Mouse (Mus musculus) limb, embryonic 13.5 days (tissue): Measurements from ENCODE around the gene Kctd14. TPM values are rescaled to one million over a fixed set of nuclear protein-coding genes. Genes with fewer than 3 reads are reported as not detected.
"Not testable (repeated sequence)": the region's sequence is repeated elsewhere in the genome, so short reads cannot be mapped to it uniquely, and the experiment has no call there.

Experiments used
- ATAC-seq: fragments of 200-750 bp; cut with Nextera tagmentation; 2 replicates; pipeline ENCODE4 v1.8.0; 2017; ENCODE audit warnings: low read depth, moderate number of reproducible peaks, moderate TSS enrichment; ENCODE audit not compliant: low FRiP score
- H3K27ac ChIP-seq: fragments of 300-500 bp; sonication (generic); 2 replicates; pipeline ENCODE4 v1.5.1; 2015; ENCODE audit warnings: inconsistent platforms, mild to moderate bottlenecking, moderate library complexity
- H3K27me3 ChIP-seq: fragments of 300-500 bp; sonication (generic); 2 replicates; pipeline ENCODE4 v1.6.1; 2015; ENCODE audit warnings: mild to moderate bottlenecking, inconsistent platforms
- H3K36me3 ChIP-seq: fragments of 300-500 bp; sonication (generic); 2 replicates; pipeline ENCODE4 v1.6.1; 2015; ENCODE audit warnings: inconsistent platforms, mild to moderate bottlenecking, moderate library complexity
- H3K4me1 ChIP-seq: fragments of 300-500 bp; sonication (generic); 2 replicates; pipeline ENCODE4 v1.6.1; 2015; ENCODE audit warnings: inconsistent platforms
- H3K4me2 ChIP-seq: fragments of 300-500 bp; sonication (generic); replicated peaks from 2 replicates; pipeline ENCODE4 v1.6.1; 2015; ENCODE audit warnings: inconsistent platforms, mild to moderate bottlenecking, moderate library complexity
- H3K4me3 ChIP-seq: fragments of 300-500 bp; sonication (generic); 2 replicates; pipeline ENCODE4 v1.5.1; 2015; ENCODE audit warnings: moderate library complexity, mild to moderate bottlenecking, inconsistent platforms
- H3K9ac ChIP-seq: fragments of 300-500 bp; sonication (generic); 2 replicates; pipeline ENCODE4 v1.6.1; 2015; ENCODE audit warnings: mild to moderate bottlenecking, inconsistent platforms
- H3K9me3 ChIP-seq: fragments of 300-500 bp; sonication (generic); 2 replicates; pipeline ENCODE4 v1.6.1; 2016; ENCODE audit warnings: inconsistent platforms
- WGBS: fragments of 180-500 bp; shearing (Covaris S2); methylation state at CpG from one replicate; pipeline ENCODE4 v1.1.7; 2015; 5-methylcytosine and 5-hydroxymethylcytosine counted together
- polyA plus RNA-seq: library from polyadenylated mRNA; unstranded; fragments of >200 nt; fragmentation: Nextera tagmentation; extraction: Ambion mirVana; gene quantifications from 2 replicates; pipeline ENCODE4 v1.2.1, GENCODE M21; 2015

The Kctd14 gene
- polyA plus RNA-seq, 1 experiment from 2014 or later = 4.5 TPM

GRCm38 (mm10) chr7:97420958-97421651, 30.0 kb upstream of the Kctd14 start:
- Histone ChIP-seq H3K27me3 (no peaks in the 10 kb centered on the region), H3K4me1 (peaks cover 3% of the 10 kb centered on the region; the same call in 1 of the 2 replicates), H3K36me3 (no peaks in the 10 kb centered on the region), H3K27ac (no peak overlapping the region), H3K9me3 (no peaks in the 10 kb centered on the region), H3K4me2 (no peak overlapping the region), H3K4me3 (no peak overlapping the region), H3K9ac (no peak overlapping the region)
- 84% methylated on average over 8 of the region's 8 CpGs for WGBS
- no peak for ATAC-seq

GRCm38 (mm10) chr7:97423754-97424153, 27.4 kb upstream of the Kctd14 start:
- Histone ChIP-seq H3K27me3 (no peaks in the 10 kb centered on the region), H3K4me3 (no peak overlapping the region), H3K9me3 (no peaks in the 10 kb centered on the region), H3K27ac (no peak overlapping the region), H3K4me2 (no peak overlapping the region), H3K4me1 (peaks cover 3% of the 10 kb centered on the region; the same call in 1 of the 2 replicates), H3K9ac (no peak overlapping the region), H3K36me3 (no peaks in the 10 kb centered on the region)
- 51% methylated on average over 5 of the region's 5 CpGs for WGBS
- ATAC-seq = no peak

GRCm38 (mm10) chr7:97424621-97425245, 26.4 kb upstream of the Kctd14 start:
- 8% methylated on average over 12 of the region's 12 CpGs for WGBS
- peak overlapping the region; percentile 31; the same call in 1 of the 2 replicates for H3K9ac ChIP-seq
- no peaks in the 10 kb centered on the region for H3K9me3 ChIP-seq
- no peak overlapping the region for H3K4me2 ChIP-seq
- ATAC-seq = peak; percentile 80
- H3K27me3 ChIP-seq = no peaks in the 10 kb centered on the region
- no peaks in the 10 kb centered on the region for H3K36me3 ChIP-seq
- H3K4me1 ChIP-seq = peaks cover 11% of the 10 kb centered on the region
- no peak overlapping the region for H3K27ac ChIP-seq
- no peak overlapping the region for H3K4me3 ChIP-seq

GRCm38 (mm10) chr7:97426566-97426965, 24.6 kb upstream of the Kctd14 start:
- Histone ChIP-seq H3K4me3 (no peak overlapping the region), H3K36me3 (no peaks in the 10 kb centered on the region), H3K27ac (no peak overlapping the region), H3K9ac (no peak overlapping the region), H3K27me3 (no peaks in the 10 kb centered on the region), H3K4me2 (no peak overlapping the region), H3K4me1 (peaks cover 20% of the 10 kb centered on the region), H3K9me3 (no peaks in the 10 kb centered on the region)
- ATAC-seq = no peak
- WGBS = 73% methylated on average over 6 of the region's 6 CpGs

GRCm38 (mm10) chr7:97427296-97427695, 23.8 kb upstream of the Kctd14 start:
- Histone ChIP-seq H3K4me3 (no peak overlapping the region), H3K4me2 (no peak overlapping the region), H3K27ac (no peak overlapping the region), H3K9me3 (no peaks in the 10 kb centered on the region), H3K27me3 (no peaks in the 10 kb centered on the region), H3K9ac (no peak overlapping the region), H3K36me3 (no peaks in the 10 kb centered on the region), H3K4me1 (peaks cover 20% of the 10 kb centered on the region)
- WGBS = 86% methylated on average over 6 of the region's 6 CpGs
- no peak for ATAC-seq

GRCm38 (mm10) chr7:97427778-97428420, 23.2 kb upstream of the Kctd14 start:
- WGBS = 85% methylated on average over 5 of the region's 5 CpGs

GRCm38 (mm10) chr7:97429705-97430104, 21.4 kb upstream of the Kctd14 start:
- Histone ChIP-seq H3K4me2 (peak overlapping the region; percentile 42), H3K4me1 (peaks cover 30% of the 10 kb centered on the region), H3K4me3 (no peak overlapping the region), H3K9ac (no peak overlapping the region), H3K27ac (peak overlapping the region; percentile 24; the same call in 1 of the 2 replicates), H3K27me3 (no peaks in the 10 kb centered on the region), H3K36me3 (no peaks in the 10 kb centered on the region), H3K9me3 (no peaks in the 10 kb centered on the region)
- 2% methylated on average over 5 of the region's 5 CpGs for WGBS
- ATAC-seq = peak; percentile 80

More at GRCm38 (mm10) chr7:97427778-97428420, 23.2 kb upstream of the Kctd14 start:
- H3K4me1 ChIP-seq = peaks cover 20% of the 10 kb centered on the region
- H3K36me3 ChIP-seq = no peaks in the 10 kb centered on the region
- no peak for ATAC-seq
- no peak overlapping the region for H3K9ac ChIP-seq
- H3K27ac ChIP-seq = no peak overlapping the region
- H3K4me3 ChIP-seq = no peak overlapping the region
- no peaks in the 10 kb centered on the region for H3K9me3 ChIP-seq
- no peaks in the 10 kb centered on the region for H3K27me3 ChIP-seq
- no peak overlapping the region for H3K4me2 ChIP-seq

- peaks cover 41% of the 10 kb centered on the region for H3K4me1 ChIP-seq
- H3K4me3 ChIP-seq, H3K36me3 ChIP-seq, H3K4me2 ChIP-seq, H3K9ac ChIP-seq, H3K27ac ChIP-seq, ATAC-seq, H3K27me3 ChIP-seq, H3K9me3 ChIP-seq: not testable (repeated sequence)
- 70% methylated on average over 3 of the region's 3 CpGs for WGBS
These were observed 17.6 kb upstream of the Kctd14 start for GRCm38 (mm10) chr7:97433517-97433916.

GRCm38 (mm10) chr7:97434517-97434916, 16.6 kb upstream of the Kctd14 start:
- 80% methylated on average over 10 of the region's 10 CpGs for WGBS
- no peak overlapping the region for H3K27ac ChIP-seq
- H3K4me3 ChIP-seq = no peak overlapping the region
- H3K4me2 ChIP-seq = no peak overlapping the region
- H3K9ac ChIP-seq = no peak overlapping the region
- no peaks in the 10 kb centered on the region for H3K36me3 ChIP-seq
- no peaks in the 10 kb centered on the region for H3K27me3 ChIP-seq
- no peaks in the 10 kb centered on the region for H3K9me3 ChIP-seq
- ATAC-seq = no peak
- peaks cover 36% of the 10 kb centered on the region for H3K4me1 ChIP-seq

GRCm38 (mm10) chr7:97438986-97439385, 12.1 kb upstream of the Kctd14 start:
- H3K9me3 ChIP-seq = no peaks in the 10 kb centered on the region
- no peak overlapping the region for H3K9ac ChIP-seq
- no peak for ATAC-seq
- H3K27ac ChIP-seq = no peak overlapping the region
- no peak overlapping the region for H3K4me2 ChIP-seq
- no peaks in the 10 kb centered on the region for H3K27me3 ChIP-seq
- H3K4me3 ChIP-seq = no peak overlapping the region
- peaks cover 20% of the 10 kb centered on the region for H3K4me1 ChIP-seq
- H3K36me3 ChIP-seq = no peaks in the 10 kb centered on the region

GRCm38 (mm10) chr7:97446171-97446925, 4.8 kb upstream of the Kctd14 start:
- Histone ChIP-seq H3K9me3 (0 out of 2 replicates have a peak, but pooled peaks cover 4% of the 10 kb centered on the region), H3K36me3 (no peaks in the 10 kb centered on the region), H3K27ac (peak overlapping the region; percentile 79), H3K4me2 (no peak overlapping the region), H3K9ac (no peak overlapping the region), H3K27me3 (no peaks in the 10 kb centered on the region), H3K4me3 (no peak overlapping the region), H3K4me1 (peaks cover 23% of the 10 kb centered on the region)
- ATAC-seq = peak; percentile 90
- 27% methylated on average over 6 of the region's 6 CpGs for WGBS

GRCm38 (mm10) chr7:97447050-97447531, 4.0 kb upstream of the Kctd14 start:
- Histone ChIP-seq H3K27me3 (no peaks in the 10 kb centered on the region), H3K36me3 (no peaks in the 10 kb centered on the region), H3K9me3 (0 out of 2 replicates have a peak, but pooled peaks cover 4% of the 10 kb centered on the region), H3K27ac (peak overlapping the region; percentile 79), H3K9ac (no peak overlapping the region), H3K4me3 (no peak overlapping the region), H3K4me2 (no peak overlapping the region), H3K4me1 (peaks cover 23% of the 10 kb centered on the region)
- WGBS = 62% methylated on average over 6 of the region's 6 CpGs
- ATAC-seq = no peak
